Mouse (Mus musculus) hindbrain, embryonic 16.5 days (tissue): ENCODE results near the gene 4933407L21Rik. TPM values are rescaled to one million over a fixed set of nuclear protein-coding genes. Genes with fewer than 3 reads are reported as not detected.

Experiments used
- ATAC-seq: fragments of 200-750 bp; cut with Nextera tagmentation; 2 replicates; pipeline ENCODE4 v1.8.0; 2017; ENCODE audit warnings: moderate TSS enrichment, moderate library complexity
- H3K27ac ChIP-seq: fragments of 300-500 bp; sonication (generic); 2 replicates; pipeline ENCODE4 v1.5.1; 2014; ENCODE audit warnings: low read depth, mild to moderate bottlenecking, control low read depth, low read length, moderate library complexity
- H3K27me3 ChIP-seq: fragments of 300-500 bp; sonication (generic); replicated peaks from 2 replicates; pipeline ENCODE4 v1.6.1; 2014; ENCODE audit warnings: low read length; ENCODE audit not compliant: control insufficient read depth, insufficient read depth
- H3K36me3 ChIP-seq: fragments of 300-500 bp; sonication (generic); 2 replicates; pipeline ENCODE4 v1.6.1; 2014; ENCODE audit warnings: mild to moderate bottlenecking, low read length, moderate library complexity, mixed read lengths; ENCODE audit not compliant: control insufficient read depth, insufficient read depth
- H3K4me1 ChIP-seq: fragments of 300-500 bp; sonication (generic); 2 replicates; pipeline ENCODE4 v1.6.1; 2014; ENCODE audit warnings: low read depth, low read length; ENCODE audit not compliant: control insufficient read depth, insufficient read depth
- H3K4me2 ChIP-seq: fragments of 300-500 bp; sonication (generic); 2 replicates; pipeline ENCODE4 v1.6.1; 2014; ENCODE audit warnings: mild to moderate bottlenecking, low read length, control low read depth, moderate library complexity
- H3K4me3 ChIP-seq: fragments of 300-500 bp; sonication (generic); 2 replicates; pipeline ENCODE4 v1.5.1; 2014; ENCODE audit warnings: mild to moderate bottlenecking, low read length, control low read depth, moderate library complexity
- H3K9ac ChIP-seq: fragments of 300-500 bp; sonication (generic); 2 replicates; pipeline ENCODE4 v1.6.1; 2014; ENCODE audit warnings: low read depth, mild to moderate bottlenecking, control low read depth, low read length, moderate library complexity
- H3K9me3 ChIP-seq: fragments of 300-500 bp; sonication (generic); 2 replicates; pipeline ENCODE4 v1.6.1; 2014; ENCODE audit warnings: mild to moderate bottlenecking, low read length, moderate library complexity; ENCODE audit not compliant: control insufficient read depth
- WGBS: fragments of 180-500 bp; shearing (Covaris S2); extraction: QIAGEN DNeasy Blood & Tissue Kit; methylation state at CpG from one replicate; pipeline ENCODE4 v1.1.7; 2014; 5-methylcytosine and 5-hydroxymethylcytosine counted together
- polyA plus RNA-seq: library from polyadenylated mRNA; unstranded; fragments of >200 nt; fragmentation: Nextera tagmentation; extraction: Ambion mirVana; gene quantifications from 2 replicates; pipeline ENCODE4 v1.2.1, GENCODE M21; 2015

Gene 4933407L21Rik
- polyA plus RNA-seq, 1 experiment from 2014 or later = 9.5 TPM

DNA sequence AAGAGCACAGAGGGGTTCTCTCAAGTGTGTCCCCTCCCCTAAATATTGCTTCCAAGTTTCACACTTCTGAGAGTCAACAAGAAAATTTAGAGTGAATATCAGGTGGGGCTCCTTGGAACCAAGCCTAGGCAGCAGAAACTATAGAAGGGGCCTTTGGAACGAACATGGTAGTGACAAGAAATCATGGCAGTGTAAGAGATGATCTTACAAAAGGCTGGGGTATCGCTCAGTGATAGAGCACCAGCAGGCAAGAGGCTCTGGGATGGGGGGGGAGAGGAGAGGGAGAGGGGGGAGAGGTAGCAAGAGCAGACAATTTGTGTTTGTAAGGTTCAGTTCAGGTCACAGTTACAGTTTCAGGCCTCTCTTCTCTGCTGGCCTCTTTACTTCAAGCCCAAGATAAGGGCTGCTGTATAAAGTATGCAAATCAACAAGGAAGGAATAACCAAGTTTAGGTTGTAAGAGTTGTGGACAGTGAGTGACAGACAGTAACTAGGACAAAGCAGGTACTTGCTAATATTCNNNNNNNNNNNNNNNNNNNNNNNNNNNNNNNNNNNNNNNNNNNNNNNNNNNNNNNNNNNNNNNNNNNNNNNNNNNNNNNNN, 20.9 kb downstream of the 4933407L21Rik start:
- no peak overlapping the region for H3K9ac ChIP-seq
- no peak overlapping the region for H3K27ac ChIP-seq
- 84% methylated on average over 2 of the region's 2 CpGs for WGBS
- H3K27me3 ChIP-seq = no peaks in the 10 kb centered on the region
- H3K4me1 ChIP-seq = no peaks in the 10 kb centered on the region
- no peak overlapping the region for H3K4me2 ChIP-seq
- no peaks in the 10 kb centered on the region for H3K36me3 ChIP-seq
- no peaks in the 10 kb centered on the region for H3K9me3 ChIP-seq
- H3K4me3 ChIP-seq = no peak overlapping the region
- no peak for ATAC-seq

- Histone ChIP-seq H3K4me1 (0 out of 2 replicates have a peak, but pooled peaks cover 2% of the 10 kb centered on the region), H3K9ac (no peak overlapping the region), H3K27ac (no peak overlapping the region), H3K27me3 (no peaks in the 10 kb centered on the region), H3K4me2 (no peak overlapping the region), H3K4me3 (no peak overlapping the region), H3K36me3 (no peaks in the 10 kb centered on the region), H3K9me3 (no peaks in the 10 kb centered on the region)
- no peak for ATAC-seq
- WGBS = 81% methylated on average over 3 of the region's 3 CpGs
Observed at GRCm38 (mm10) chr1:85955150-85955549, 26.9 kb downstream of the 4933407L21Rik start.

GRCm38 (mm10) chr1:85957290-85957689, 29.0 kb downstream of the 4933407L21Rik start:
- Histone ChIP-seq H3K27me3 (no peaks in the 10 kb centered on the region), H3K4me2 (no peak overlapping the region), H3K9me3 (no peaks in the 10 kb centered on the region), H3K4me3 (no peak overlapping the region), H3K27ac (no peak overlapping the region), H3K4me1 (0 out of 2 replicates have a peak, but pooled peaks cover 2% of the 10 kb centered on the region), H3K9ac (no peak overlapping the region), H3K36me3 (no peaks in the 10 kb centered on the region)
- no peak for ATAC-seq
- WGBS = 93% methylated on average over 5 of the region's 5 CpGs

- WGBS = 56% methylated on average over 9 of the region's 9 CpGs
- peak; percentile 52 for ATAC-seq
- no peak overlapping the region for H3K27ac ChIP-seq
Observed at GRCm38 (mm10) chr1:85957942-85958619, 29.8 kb downstream of the 4933407L21Rik start.

DNA sequence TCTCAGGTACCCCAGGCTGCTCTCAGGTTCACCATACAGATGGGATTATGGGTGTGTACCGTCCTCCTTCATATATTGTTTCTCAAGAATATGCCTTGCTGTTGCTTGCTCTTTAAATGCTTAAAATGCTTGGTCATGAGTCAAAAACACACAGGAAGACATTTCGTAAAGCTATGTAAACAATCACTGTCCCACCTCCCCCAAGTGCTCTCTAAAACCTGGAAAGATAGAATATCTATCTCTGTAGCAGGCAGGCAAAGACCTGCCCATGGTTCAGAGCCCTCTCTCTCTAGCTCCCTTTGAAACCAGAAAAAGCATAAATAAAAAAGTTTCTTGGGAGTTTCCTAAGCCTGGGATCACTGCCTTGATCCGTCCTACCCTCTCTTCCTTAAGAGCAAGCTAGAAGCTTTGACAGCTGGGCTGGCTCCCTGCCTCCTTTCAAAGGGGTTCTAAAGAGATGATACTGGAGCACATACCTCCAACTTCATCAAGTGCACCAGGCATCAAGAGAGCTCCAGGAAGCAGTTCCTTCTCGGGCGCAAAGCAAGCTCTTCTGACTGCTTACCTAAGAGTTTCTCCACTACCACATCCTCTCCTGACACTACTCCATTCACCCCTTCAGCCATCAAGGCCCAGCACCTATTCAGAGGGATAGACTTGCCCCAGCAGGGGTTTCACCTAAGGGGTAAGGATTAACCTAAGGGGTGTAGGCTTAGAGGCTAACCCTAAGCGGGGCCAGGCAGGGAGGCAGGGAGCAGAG, 31.0 kb downstream of the 4933407L21Rik start:
- WGBS = 69% methylated on average over 6 of the region's 6 CpGs
- no peak overlapping the region for H3K9ac ChIP-seq
- H3K27ac ChIP-seq = no peak overlapping the region
- H3K4me1 ChIP-seq = 0 out of 2 replicates have a peak, but pooled peaks cover 2% of the 10 kb centered on the region
- H3K4me2 ChIP-seq = no peak overlapping the region
- no peaks in the 10 kb centered on the region for H3K9me3 ChIP-seq
- no peaks in the 10 kb centered on the region for H3K36me3 ChIP-seq
- no peaks in the 10 kb centered on the region for H3K27me3 ChIP-seq
- H3K4me3 ChIP-seq = no peak overlapping the region
- ATAC-seq = no peak

More at GRCm38 (mm10) chr1:85957942-85958619, 29.8 kb downstream of the 4933407L21Rik start:
- Histone ChIP-seq H3K4me3 (no peak overlapping the region), H3K4me1 (0 out of 2 replicates have a peak, but pooled peaks cover 2% of the 10 kb centered on the region), H3K36me3 (no peaks in the 10 kb centered on the region), H3K27me3 (no peaks in the 10 kb centered on the region), H3K9me3 (no peaks in the 10 kb centered on the region), H3K4me2 (no peak overlapping the region), H3K9ac (no peak overlapping the region)

GRCm38 (mm10) chr1:85959889-85960276, 31.6 kb downstream of the 4933407L21Rik start:
- 0 out of 2 replicates have a peak, but pooled peaks cover 2% of the 10 kb centered on the region for H3K4me1 ChIP-seq
- no peak for ATAC-seq
- no peaks in the 10 kb centered on the region for H3K9me3 ChIP-seq
- H3K27me3 ChIP-seq = no peaks in the 10 kb centered on the region
- H3K36me3 ChIP-seq = no peaks in the 10 kb centered on the region
- no peak overlapping the region for H3K4me2 ChIP-seq
- no peak overlapping the region for H3K27ac ChIP-seq
- WGBS = 81% methylated on average over 2 of the region's 2 CpGs
- no peak overlapping the region for H3K4me3 ChIP-seq
- H3K9ac ChIP-seq = no peak overlapping the region

GRCm38 (mm10) chr1:85960873-85961272, 32.6 kb downstream of the 4933407L21Rik start, which contains the start of gene Gpr55:
TSS of gene Gpr55 (minus strand) at chr1:85961007.
- no peaks in the 10 kb centered on the region for H3K36me3 ChIP-seq
- WGBS = 86% methylated on average over 5 of the region's 5 CpGs
- no peak within 1 kb of the TSS for H3K9ac ChIP-seq
- no peak for ATAC-seq
- H3K9me3 ChIP-seq = no peaks in the 10 kb centered on the region
- 0 out of 2 replicates have a peak, but pooled peaks cover 2% of the 10 kb centered on the region for H3K4me1 ChIP-seq
- no peak within 1 kb of the TSS for H3K4me3 ChIP-seq
- H3K4me2 ChIP-seq = no peak within 1 kb of the TSS
- no peak within 1 kb of the TSS for H3K27ac ChIP-seq
- no peaks in the 10 kb centered on the region for H3K27me3 ChIP-seq

- no peak for ATAC-seq
- Histone ChIP-seq H3K4me2 (no peak overlapping the region), H3K4me3 (no peak overlapping the region), H3K9ac (no peak overlapping the region), H3K27me3 (no peaks in the 10 kb centered on the region), H3K4me1 (0 out of 2 replicates have a peak, but pooled peaks cover 2% of the 10 kb centered on the region), H3K27ac (no peak overlapping the region), H3K36me3 (no peaks in the 10 kb centered on the region), H3K9me3 (no peaks in the 10 kb centered on the region)
- WGBS = 85% methylated on average over 3 of the region's 3 CpGs
Observed at GRCm38 (mm10) chr1:85962081-85962480, 33.8 kb downstream of the 4933407L21Rik start.

GRCm38 (mm10) chr1:85965856-85966255, 37.6 kb downstream of the 4933407L21Rik start:
- 72% methylated on average over 3 of the region's 3 CpGs for WGBS
- Histone ChIP-seq H3K9ac (no peak overlapping the region), H3K4me1 (no peaks in the 10 kb centered on the region), H3K9me3 (no peaks in the 10 kb centered on the region), H3K27ac (no peak overlapping the region), H3K36me3 (no peaks in the 10 kb centered on the region), H3K4me2 (no peak overlapping the region), H3K4me3 (no peak overlapping the region), H3K27me3 (no peaks in the 10 kb centered on the region)
- ATAC-seq = no peak
